Mouse (Mus musculus) liver, adult 2 months (tissue): ENCODE results near the gene Adra2b.

ENCODE experiments used
- CTCF ChIP-seq: fragments of 200-500 bp; IDR thresholded peaks from 2 replicates; pipeline ENCODE4 v1.5.1; 2011; ENCODE audit warnings: low read depth, low read length, control low read depth
- POLR2A ChIP-seq: fragments of 200-500 bp; IDR thresholded peaks from 2 replicates; pipeline ENCODE4 v1.6.1; 2011; ENCODE audit warnings: low read length, control low read depth; ENCODE audit not compliant: insufficient read depth; ENCODE audit errors: extremely low read depth

GRCm38 (mm10) chr2:127363282-127363652, 259 bp downstream of the Adra2b start:
- TF ChIP-seq CTCF (no peak), POLR2A (no peak)
